Mouse (Mus musculus) C2C12 (cell line): ENCODE measurements around the gene Ddx47.

Experiments
- CEBPB ChIP-seq: IDR thresholded peaks from one replicate; pipeline ENCODE4 v1.6.1; 2011; ENCODE audit warnings: low read depth, mild to moderate bottlenecking, control low read depth, moderate library complexity
- CTCF ChIP-seq: IDR thresholded peaks from one replicate; pipeline ENCODE4 v1.5.1; 2011; ENCODE audit not compliant: control insufficient read depth, insufficient read depth, insufficient read length
- MYOG ChIP-seq: IDR thresholded peaks from one replicate; pipeline ENCODE4 v1.6.1; 2011; ENCODE audit not compliant: control insufficient read depth, insufficient read length; ENCODE audit errors: extremely low read depth

- TF ChIP-seq CEBPB, result no peak
- TF ChIP-seq CTCF, result no peak
- no peak for TF ChIP-seq MYOG
These were observed 58.9 kb downstream of the Ddx47 start for GRCm38 (mm10) chr6:135070347-135070746.
